Mouse (Mus musculus) cerebellum, adult 2 months (tissue): ENCODE data around the gene Slc39a11.

Experiments
- CTCF ChIP-seq: fragments of 200-500 bp; IDR thresholded peaks from 2 replicates; pipeline ENCODE4 v1.5.1; 2011; ENCODE audit warnings: low read depth, mild to moderate bottlenecking, control low read depth, low read length, moderate library complexity, borderline replicate concordance; ENCODE audit not compliant: insufficient read depth
- POLR2A ChIP-seq: fragments of 200-500 bp; IDR thresholded peaks from 2 replicates; pipeline ENCODE4 v1.6.1; 2011; ENCODE audit warnings: low read length, control low read depth, borderline replicate concordance; ENCODE audit not compliant: insufficient read depth

DNA sequence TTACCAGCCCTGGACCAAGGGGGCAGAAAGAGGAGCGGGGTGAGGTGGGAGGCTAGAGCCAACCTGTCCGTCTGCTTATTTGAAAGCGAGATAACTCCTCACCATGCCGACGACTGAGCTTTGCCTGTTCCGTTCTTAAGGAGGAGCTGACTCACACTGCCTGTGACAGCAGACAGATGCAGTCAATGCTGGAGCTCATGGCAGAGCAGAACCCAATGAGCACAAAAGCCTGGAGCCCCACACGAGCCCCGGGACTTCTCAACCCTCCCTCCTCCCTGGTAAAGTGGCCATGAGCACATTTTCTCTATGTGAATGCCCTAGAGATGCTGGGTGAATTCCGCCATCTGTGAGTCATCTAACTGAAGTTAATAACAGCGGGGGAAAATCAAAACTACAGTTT, 198.6 kb downstream of the Slc39a11 start:
- TF ChIP-seq POLR2A (no peak), CTCF (no peak)
